Mouse (Mus musculus) heart, adult 2 months (tissue): ENCODE data around the gene Sh3gl1. TPM values are rescaled to one million over a fixed set of nuclear protein-coding genes. Genes with fewer than 3 reads are reported as not detected.
"Not testable (repeated sequence)": the region's sequence is repeated elsewhere in the genome, so short reads cannot be mapped to it uniquely, and the experiment has no call there.

Experiments
- DNase-seq, 2 experiments: peaks; one replicate each; pipeline ENCODE4 v3.0.0; 2021
- H3K27ac ChIP-seq: fragments of 200-600 bp; 2 replicates; pipeline ENCODE4 v1.8.1; 2022
- H3K27me3 ChIP-seq: fragments of 200-500 bp; 2 replicates; pipeline ENCODE4 v1.6.1; 2012; ENCODE audit warnings: mild to moderate bottlenecking, low read length, inconsistent platforms, mixed read lengths; ENCODE audit not compliant: control insufficient read depth, insufficient read depth
- H3K36me3 ChIP-seq: fragments of 200-500 bp; 2 replicates; pipeline ENCODE4 v1.6.1; 2012; ENCODE audit warnings: low read length, inconsistent platforms; ENCODE audit not compliant: control insufficient read depth, insufficient read depth
- H3K4me1 ChIP-seq: fragments of 200-500 bp; 2 replicates; pipeline ENCODE4 v1.6.1; 2011; ENCODE audit warnings: low read length; ENCODE audit not compliant: control insufficient read depth, insufficient read depth
- H3K4me3 ChIP-seq: fragments of 200-600 bp; 2 replicates; pipeline ENCODE4 v1.8.1; 2022
- H3K79me2 ChIP-seq: fragments of 200-500 bp; replicated peaks from 2 replicates; pipeline ENCODE4 v1.6.1; 2012; ENCODE audit warnings: mild to moderate bottlenecking, inconsistent platforms, low read length, moderate library complexity, mixed read lengths; ENCODE audit not compliant: control insufficient read depth, insufficient read depth
- H3K9ac ChIP-seq: fragments of 200-500 bp; 2 replicates; pipeline ENCODE4 v1.6.1; 2012; ENCODE audit warnings: low read depth, mild to moderate bottlenecking, control low read depth, inconsistent platforms, low read length, mixed read lengths
- CTCF ChIP-seq: fragments of 200-600 bp; IDR thresholded peaks from 2 replicates; pipeline ENCODE4 v1.8.1; 2022; ENCODE audit warnings: antibody characterized with exemption, mild to moderate bottlenecking, moderate library complexity
- EP300 ChIP-seq: fragments of 200-500 bp; IDR thresholded peaks from 2 replicates; pipeline ENCODE4 v1.6.1; 2011; ENCODE audit warnings: low read depth, low read length, control low read depth; ENCODE audit not compliant: insufficient read depth
- POLR2A ChIP-seq: fragments of 200-500 bp; IDR thresholded peaks from 2 replicates; pipeline ENCODE4 v1.6.1; 2011; ENCODE audit warnings: mild to moderate bottlenecking, low read depth, low read length, control low read depth; ENCODE audit not compliant: insufficient read depth
- WGBS: fragments of 180-500 bp; shearing (Covaris S2); methylation state at CpG from one replicate; pipeline ENCODE4 v1.1.7; 2018; 5-methylcytosine and 5-hydroxymethylcytosine counted together
- intact Hi-C: fragments of 180-260 bp; cut with DNase I; formaldehyde crosslinking; loops from one replicate; pipeline ENCODE4 v1.15.1; 2025
- polyA plus RNA-seq: library from polyadenylated mRNA; depleted of rRNA; stranded (reverse); fragments of >200 nt; gene quantifications from 2 replicates; pipeline ENCODE4 v1.2.3, GENCODE M21; 2012
- total RNA-seq, 2 experiments: library from RNA; stranded (reverse); gene quantifications; 2 replicates each; pipeline ENCODE4 v1.2.3; 2021

Gene Sh3gl1
- total and polyA plus RNA-seq, 3 experiments: 13.6 to 27.4 (median 14.3) TPM

- intact Hi-C loops: no loop called here
- Histone ChIP-seq H3K4me3 (no peak overlapping the region), H3K4me1 (no peaks in the 10 kb centered on the region), H3K9ac (no peak overlapping the region), H3K79me2 (no peaks in the 10 kb centered on the region), H3K27ac (no peak overlapping the region), H3K27me3 (no peaks in the 10 kb centered on the region), H3K36me3 (no peaks in the 10 kb centered on the region)
- no peak for TF ChIP-seq POLR2A
- no peak for DNase-seq
These were observed 30.0 kb upstream of the Sh3gl1 start for GRCm38 (mm10) chr17:56066451-56066850.

GRCm38 (mm10) chr17:56065715-56066114 lies 29.3 kb upstream of the Sh3gl1 start:
- H3K36me3 ChIP-seq, H3K9ac ChIP-seq, H3K4me1 ChIP-seq, DNase-seq, H3K4me3 ChIP-seq, H3K79me2 ChIP-seq, intact Hi-C loops, H3K27me3 ChIP-seq, H3K27ac ChIP-seq: not testable (repeated sequence)
- peak; percentile 22 for TF ChIP-seq CTCF
- 82% methylated on average over 6 of the region's 6 CpGs for WGBS

- H3K27ac ChIP-seq: no peak overlapping the region
- intact Hi-C loops: no loop called here
- DNase-seq: no peak
- H3K27me3 ChIP-seq: no peaks in the 10 kb centered on the region
- H3K36me3 ChIP-seq: no peaks in the 10 kb centered on the region
- no peak for TF ChIP-seq CTCF
- no peak for TF ChIP-seq POLR2A
- no peak for TF ChIP-seq EP300
- H3K4me3 ChIP-seq: no peak overlapping the region
- 89% methylated on average over 7 of the region's 7 CpGs for WGBS
- H3K9ac ChIP-seq: no peak overlapping the region
- no peaks in the 10 kb centered on the region for H3K79me2 ChIP-seq
- H3K4me1 ChIP-seq: no peaks in the 10 kb centered on the region; the same call in 1 of the 2 replicates
These were observed 25.6 kb upstream of the Sh3gl1 start for GRCm38 (mm10) chr17:56062081-56062480.

GRCm38 (mm10) chr17:56057381-56058120 lies 21.1 kb upstream of the Sh3gl1 start:
- 78% methylated on average over 11 of the region's 11 CpGs for WGBS
- 0 out of 2 replicates have a peak, but pooled peaks have one; percentile 3 for TF ChIP-seq CTCF
- no peak for TF ChIP-seq POLR2A
- H3K36me3 ChIP-seq: no peaks in the 10 kb centered on the region
- no peaks in the 10 kb centered on the region; the same call in 1 of the 2 replicates for H3K4me1 ChIP-seq
- DNase-seq: no peak
- no peak overlapping the region for H3K4me3 ChIP-seq
- H3K9ac ChIP-seq: no peak overlapping the region
- intact Hi-C loops: no loop called here
- no peaks in the 10 kb centered on the region for H3K79me2 ChIP-seq
- H3K27me3 ChIP-seq: no peaks in the 10 kb centered on the region
- H3K27ac ChIP-seq: peak overlapping the region; percentile 31

- Histone ChIP-seq H3K79me2 (no peaks in the 10 kb centered on the region), H3K36me3 (no peaks in the 10 kb centered on the region)
These were observed 19.7 kb upstream of the Sh3gl1 start for GRCm38 (mm10) chr17:56055945-56056678.

GRCm38 (mm10) chr17:56054938-56055337 lies 18.5 kb upstream of the Sh3gl1 start:
- TF ChIP-seq EP300 (no peak), POLR2A (no peak), CTCF (no peak)
- Histone ChIP-seq H3K27me3 (no peaks in the 10 kb centered on the region), H3K4me1 (no peaks in the 10 kb centered on the region; the same call in 1 of the 2 replicates), H3K27ac (no peak overlapping the region), H3K79me2 (no peaks in the 10 kb centered on the region), H3K9ac (no peak overlapping the region), H3K36me3 (no peaks in the 10 kb centered on the region), H3K4me3 (no peak overlapping the region)
- intact Hi-C loops: no loop called here
- DNase-seq: no peak

More at GRCm38 (mm10) chr17:56055945-56056678, 19.7 kb upstream of the Sh3gl1 start:
- DNase-seq: no peak
- no peak overlapping the region for H3K27ac ChIP-seq
- 46% methylated on average over 4 of the region's 4 CpGs for WGBS
- H3K9ac ChIP-seq: no peak overlapping the region
- no peak for TF ChIP-seq POLR2A
- TF ChIP-seq EP300: no peak
- no peak for TF ChIP-seq CTCF
- H3K4me1 ChIP-seq: no peaks in the 10 kb centered on the region; the same call in 1 of the 2 replicates
- H3K4me3 ChIP-seq: no peak overlapping the region
- intact Hi-C loops: no loop called here
- no peaks in the 10 kb centered on the region for H3K27me3 ChIP-seq
